Mouse (Mus musculus): ENCODE data around the gene Negr1.

GRCm38 (mm10) chr3:156648378-156648777, 86.8 kb downstream of the Negr1 start:
- TF ChIP-seq CTCF (IDR thresholded peaks at IDR 0.05; ENCODE audit: control insufficient read depth, insufficient read depth, insufficient read length) (no peak), USF1 (IDR thresholded peaks at IDR 0.05; ENCODE audit: low read depth) (no peak), MAX (IDR thresholded peaks at IDR 0.05) (no peak)
